Mouse (Mus musculus) hindbrain, embryonic 12.5 days (tissue): ENCODE measurements around the gene Pde4d. TPM values are rescaled to one million over a fixed set of nuclear protein-coding genes. Genes with fewer than 3 reads are reported as not detected.
A peak's percentile ranks its signal among the peaks of the same experiment; 100 is the strongest.

Experiments used
- ATAC-seq: fragments of 200-750 bp; cut with Nextera tagmentation; 2 replicates; pipeline ENCODE4 v1.8.0; 2017; ENCODE audit warnings: moderate TSS enrichment; ENCODE audit not compliant: low FRiP score
- H3K27ac ChIP-seq: fragments of 300-500 bp; sonication (generic); 2 replicates; pipeline ENCODE4 v1.5.1; 2016; ENCODE audit warnings: mild to moderate bottlenecking
- H3K27me3 ChIP-seq: fragments of 300-500 bp; sonication (generic); 2 replicates; pipeline ENCODE4 v1.6.1; 2016; ENCODE audit warnings: mild to moderate bottlenecking
- H3K36me3 ChIP-seq: fragments of 300-500 bp; sonication (generic); 2 replicates; pipeline ENCODE4 v1.6.1; 2016; ENCODE audit warnings: mild to moderate bottlenecking
- H3K4me1 ChIP-seq: fragments of 300-500 bp; sonication (generic); 2 replicates; pipeline ENCODE4 v1.6.1; 2016
- H3K4me2 ChIP-seq: fragments of 300-500 bp; sonication (generic); replicated peaks from 2 replicates; pipeline ENCODE4 v1.6.1; 2016; ENCODE audit warnings: mild to moderate bottlenecking
- H3K4me3 ChIP-seq: fragments of 300-500 bp; sonication (generic); 2 replicates; pipeline ENCODE4 v1.5.1; 2016; ENCODE audit warnings: mild to moderate bottlenecking
- H3K9ac ChIP-seq: fragments of 300-500 bp; sonication (generic); 2 replicates; pipeline ENCODE4 v1.6.1; 2016; ENCODE audit warnings: mild to moderate bottlenecking, moderate library complexity
- H3K9me3 ChIP-seq: fragments of 300-500 bp; sonication (generic); replicated peaks from 2 replicates; pipeline ENCODE4 v1.6.1; 2016; ENCODE audit warnings: mild to moderate bottlenecking
- WGBS: fragments of 180-500 bp; shearing (Covaris S2); methylation state at CpG from one replicate; pipeline ENCODE4 v1.1.7; 2016; 5-methylcytosine and 5-hydroxymethylcytosine counted together
- polyA plus RNA-seq: library from polyadenylated mRNA; unstranded; fragments of >200 nt; fragmentation: Nextera tagmentation; extraction: Ambion mirVana; gene quantifications from 2 replicates; pipeline ENCODE4 v1.2.1, GENCODE M21; 2016

Gene Pde4d
- polyA plus RNA-seq, 1 experiment from 2014 or later, result 20.6 TPM

- no peaks in the 10 kb centered on the region for H3K9me3 ChIP-seq
- no peak overlapping the region for H3K4me2 ChIP-seq
- no peaks in the 10 kb centered on the region for H3K27me3 ChIP-seq
- H3K4me1 ChIP-seq, result no peaks in the 10 kb centered on the region
- ATAC-seq, result no peak
- H3K9ac ChIP-seq, result no peak overlapping the region
- no peaks in the 10 kb centered on the region for H3K36me3 ChIP-seq
- H3K27ac ChIP-seq, result no peak overlapping the region
- 45% methylated on average over 9 of the region's 9 CpGs for WGBS
- H3K4me3 ChIP-seq, result no peak overlapping the region
Observed at GRCm38 (mm10) chr13:109205541-109205940, 755.8 kb downstream of the Pde4d start.

- no peaks in the 10 kb centered on the region for H3K36me3 ChIP-seq
- no peaks in the 10 kb centered on the region for H3K9me3 ChIP-seq
- WGBS, result 94% methylated on average over 16 of the region's 16 CpGs
- ATAC-seq, result no peak
- H3K4me2 ChIP-seq, result no peak overlapping the region
- H3K4me1 ChIP-seq, result no peaks in the 10 kb centered on the region
- H3K27ac ChIP-seq, result no peak overlapping the region
- H3K9ac ChIP-seq, result no peak overlapping the region
- H3K27me3 ChIP-seq, result no peaks in the 10 kb centered on the region
- no peak overlapping the region for H3K4me3 ChIP-seq
Observed at GRCm38 (mm10) chr13:109208607-109209006, 758.9 kb downstream of the Pde4d start.

- Histone ChIP-seq H3K27me3 (no peaks in the 10 kb centered on the region), H3K27ac (no peak overlapping the region), H3K9ac (no peak overlapping the region), H3K4me2 (no peak overlapping the region), H3K4me1 (no peaks in the 10 kb centered on the region), H3K4me3 (no peak overlapping the region), H3K36me3 (no peaks in the 10 kb centered on the region), H3K9me3 (no peaks in the 10 kb centered on the region)
- WGBS, result 85% methylated on average over 6 of the region's 6 CpGs
- no peak for ATAC-seq
Observed at GRCm38 (mm10) chr13:109209413-109209812, 759.7 kb downstream of the Pde4d start.

- Histone ChIP-seq H3K4me3 (no peak overlapping the region), H3K27me3 (no peaks in the 10 kb centered on the region), H3K4me2 (no peak overlapping the region), H3K4me1 (no peaks in the 10 kb centered on the region), H3K27ac (no peak overlapping the region), H3K36me3 (no peaks in the 10 kb centered on the region), H3K9ac (no peak overlapping the region), H3K9me3 (no peaks in the 10 kb centered on the region)
- WGBS, result 11% methylated on average over 4 of the region's 4 CpGs
- ATAC-seq, result no peak
Observed at GRCm38 (mm10) chr13:109210403-109210802, 760.7 kb downstream of the Pde4d start.

GRCm38 (mm10) chr13:109211471-109211870 is 761.7 kb downstream of the Pde4d start:
- Histone ChIP-seq H3K27me3 (no peaks in the 10 kb centered on the region), H3K4me3 (no peak overlapping the region), H3K4me1 (no peaks in the 10 kb centered on the region), H3K9ac (no peak overlapping the region), H3K27ac (no peak overlapping the region), H3K9me3 (no peaks in the 10 kb centered on the region), H3K36me3 (no peaks in the 10 kb centered on the region), H3K4me2 (no peak overlapping the region)
- 69% methylated on average over 8 of the region's 8 CpGs for WGBS
- ATAC-seq, result no peak

- H3K9ac ChIP-seq, result no peak overlapping the region
- H3K36me3 ChIP-seq, result no peaks in the 10 kb centered on the region
- no peak for ATAC-seq
- WGBS, result 59% methylated on average over 16 of the region's 16 CpGs
- H3K27me3 ChIP-seq, result no peaks in the 10 kb centered on the region
- no peaks in the 10 kb centered on the region for H3K4me1 ChIP-seq
- H3K4me3 ChIP-seq, result no peak overlapping the region
- H3K9me3 ChIP-seq, result no peaks in the 10 kb centered on the region
- no peak overlapping the region for H3K27ac ChIP-seq
- no peak overlapping the region for H3K4me2 ChIP-seq
Observed at GRCm38 (mm10) chr13:109211941-109212487, 762.3 kb downstream of the Pde4d start.

GRCm38 (mm10) chr13:109212788-109213473 is 763.2 kb downstream of the Pde4d start:
- Histone ChIP-seq H3K4me2 (peak overlapping the region; percentile 34), H3K9me3 (no peaks in the 10 kb centered on the region), H3K4me3 (no peak overlapping the region), H3K9ac (no peak overlapping the region), H3K27ac (no peak overlapping the region), H3K27me3 (no peaks in the 10 kb centered on the region), H3K36me3 (no peaks in the 10 kb centered on the region), H3K4me1 (no peaks in the 10 kb centered on the region)
- 28% methylated on average over 12 of the region's 13 CpGs for WGBS
- ATAC-seq, result 0 out of 2 replicates have a peak, but pooled peaks have one; percentile 48

- no peaks in the 10 kb centered on the region for H3K27me3 ChIP-seq
- no peaks in the 10 kb centered on the region for H3K4me1 ChIP-seq
- H3K27ac ChIP-seq, result no peak overlapping the region
- no peak for ATAC-seq
- no peaks in the 10 kb centered on the region for H3K9me3 ChIP-seq
- H3K9ac ChIP-seq, result no peak overlapping the region
- H3K36me3 ChIP-seq, result no peaks in the 10 kb centered on the region
- 85% methylated on average over 8 of the region's 8 CpGs for WGBS
- H3K4me3 ChIP-seq, result no peak overlapping the region
- H3K4me2 ChIP-seq, result no peak overlapping the region
Observed at GRCm38 (mm10) chr13:109219019-109219725, 769.4 kb downstream of the Pde4d start.

GRCm38 (mm10) chr13:109228967-109229617 is 779.3 kb downstream of the Pde4d start:
- Histone ChIP-seq H3K4me2 (0 out of 2 replicates have a peak overlapping the region, but pooled peaks have one; percentile 16), H3K9ac (no peak overlapping the region), H3K4me1 (peaks cover 11% of the 10 kb centered on the region), H3K27me3 (no peaks in the 10 kb centered on the region), H3K4me3 (no peak overlapping the region), H3K9me3 (no peaks in the 10 kb centered on the region), H3K27ac (no peak overlapping the region), H3K36me3 (no peaks in the 10 kb centered on the region)
- peak; percentile 67 for ATAC-seq
- WGBS, result 27% methylated on average over 8 of the region's 8 CpGs

GRCm38 (mm10) chr13:109229618-109230334 is 780.0 kb downstream of the Pde4d start:
- peaks cover 11% of the 10 kb centered on the region for H3K4me1 ChIP-seq
- WGBS, result 74% methylated on average over 17 of the region's 17 CpGs
- no peaks in the 10 kb centered on the region for H3K9me3 ChIP-seq
- no peak overlapping the region for H3K9ac ChIP-seq
- H3K4me2 ChIP-seq, result 0 out of 2 replicates have a peak overlapping the region, but pooled peaks have one; percentile 16
- no peak for ATAC-seq
- no peaks in the 10 kb centered on the region for H3K36me3 ChIP-seq
- no peak overlapping the region for H3K4me3 ChIP-seq
- H3K27ac ChIP-seq, result no peak overlapping the region
- no peaks in the 10 kb centered on the region for H3K27me3 ChIP-seq

GRCm38 (mm10) chr13:109230335-109230987 is 780.7 kb downstream of the Pde4d start:
- H3K4me2 ChIP-seq, result no peak overlapping the region
- no peaks in the 10 kb centered on the region for H3K36me3 ChIP-seq
- H3K27ac ChIP-seq, result no peak overlapping the region
- ATAC-seq, result no peak
- no peaks in the 10 kb centered on the region for H3K9me3 ChIP-seq
- H3K4me3 ChIP-seq, result no peak overlapping the region
- no peak overlapping the region for H3K9ac ChIP-seq
- no peaks in the 10 kb centered on the region for H3K27me3 ChIP-seq
- WGBS, result 61% methylated on average over 13 of the region's 13 CpGs
- peaks cover 11% of the 10 kb centered on the region for H3K4me1 ChIP-seq
